Mouse (Mus musculus) stomach, embryonic 16.5 days (tissue): Measurements from ENCODE around the gene Aggf1. TPM values are rescaled to one million over a fixed set of nuclear protein-coding genes. Genes with fewer than 3 reads are reported as not detected.

Experiments
- ATAC-seq: fragments of 200-750 bp; cut with Nextera tagmentation; 2 replicates; pipeline ENCODE4 v1.8.0; 2017; ENCODE audit warnings: moderate number of reproducible peaks, moderate TSS enrichment; ENCODE audit not compliant: insufficient read depth, low FRiP score
- H3K27ac ChIP-seq: fragments of 300-500 bp; sonication (generic); 2 replicates; pipeline ENCODE4 v1.5.1; 2014; ENCODE audit warnings: low read length
- H3K27me3 ChIP-seq: fragments of 300-500 bp; sonication (generic); 2 replicates; pipeline ENCODE4 v1.6.1; 2014; ENCODE audit warnings: low read length, control low read depth, mixed read lengths; ENCODE audit not compliant: control insufficient read depth, insufficient read depth
- H3K36me3 ChIP-seq: fragments of 300-500 bp; sonication (generic); 2 replicates; pipeline ENCODE4 v1.6.1; 2014; ENCODE audit warnings: low read length; ENCODE audit not compliant: control insufficient read depth, insufficient read depth
- H3K4me1 ChIP-seq: fragments of 300-500 bp; sonication (generic); 2 replicates; pipeline ENCODE4 v1.6.1; 2014; ENCODE audit warnings: low read length, control low read depth, mixed read lengths; ENCODE audit not compliant: control insufficient read depth, insufficient read depth
- H3K4me2 ChIP-seq: fragments of 300-500 bp; sonication (generic); 2 replicates; pipeline ENCODE4 v1.6.1; 2014; ENCODE audit warnings: low read depth, low read length, mixed read lengths
- H3K4me3 ChIP-seq: fragments of 300-500 bp; sonication (generic); replicated peaks from 2 replicates; pipeline ENCODE4 v1.5.1; 2014; ENCODE audit warnings: mild to moderate bottlenecking, low read length
- H3K9ac ChIP-seq: fragments of 300-500 bp; sonication (generic); 2 replicates; pipeline ENCODE4 v1.6.1; 2014; ENCODE audit warnings: low read length
- H3K9me3 ChIP-seq: fragments of 300-500 bp; sonication (generic); replicated peaks from 2 replicates; pipeline ENCODE4 v1.6.1; 2016; ENCODE audit warnings: low read length, control low read depth; ENCODE audit not compliant: control insufficient read depth
- WGBS: fragments of 180-500 bp; shearing (Covaris S2); extraction: QIAGEN DNeasy Blood & Tissue Kit; methylation state at CpG from one replicate; pipeline ENCODE4 v1.1.7; 2014; 5-methylcytosine and 5-hydroxymethylcytosine counted together
- polyA plus RNA-seq: library from polyadenylated mRNA; unstranded; fragments of >200 nt; fragmentation: Nextera tagmentation; extraction: Ambion mirVana; gene quantifications from 2 replicates; pipeline ENCODE4 v1.2.1, GENCODE M21; 2015

The Aggf1 gene
- polyA plus RNA-seq, 1 experiment from 2014 or later: 23.5 TPM

GRCm38 (mm10) chr13:95325907-95326550, 49.1 kb downstream of the Aggf1 start:
- Histone ChIP-seq H3K4me3 (peak overlapping the region; percentile 86), H3K27ac (peak overlapping the region; percentile 98), H3K4me2 (peak overlapping the region; percentile 93), H3K27me3 (no peaks in the 10 kb centered on the region), H3K9me3 (no peaks in the 10 kb centered on the region), H3K4me1 (peaks cover 23% of the 10 kb centered on the region), H3K9ac (peak overlapping the region; percentile 98), H3K36me3 (no peaks in the 10 kb centered on the region)
- no peak for ATAC-seq
- WGBS: 9% methylated on average over 5 of the region's 5 CpGs

DNA sequence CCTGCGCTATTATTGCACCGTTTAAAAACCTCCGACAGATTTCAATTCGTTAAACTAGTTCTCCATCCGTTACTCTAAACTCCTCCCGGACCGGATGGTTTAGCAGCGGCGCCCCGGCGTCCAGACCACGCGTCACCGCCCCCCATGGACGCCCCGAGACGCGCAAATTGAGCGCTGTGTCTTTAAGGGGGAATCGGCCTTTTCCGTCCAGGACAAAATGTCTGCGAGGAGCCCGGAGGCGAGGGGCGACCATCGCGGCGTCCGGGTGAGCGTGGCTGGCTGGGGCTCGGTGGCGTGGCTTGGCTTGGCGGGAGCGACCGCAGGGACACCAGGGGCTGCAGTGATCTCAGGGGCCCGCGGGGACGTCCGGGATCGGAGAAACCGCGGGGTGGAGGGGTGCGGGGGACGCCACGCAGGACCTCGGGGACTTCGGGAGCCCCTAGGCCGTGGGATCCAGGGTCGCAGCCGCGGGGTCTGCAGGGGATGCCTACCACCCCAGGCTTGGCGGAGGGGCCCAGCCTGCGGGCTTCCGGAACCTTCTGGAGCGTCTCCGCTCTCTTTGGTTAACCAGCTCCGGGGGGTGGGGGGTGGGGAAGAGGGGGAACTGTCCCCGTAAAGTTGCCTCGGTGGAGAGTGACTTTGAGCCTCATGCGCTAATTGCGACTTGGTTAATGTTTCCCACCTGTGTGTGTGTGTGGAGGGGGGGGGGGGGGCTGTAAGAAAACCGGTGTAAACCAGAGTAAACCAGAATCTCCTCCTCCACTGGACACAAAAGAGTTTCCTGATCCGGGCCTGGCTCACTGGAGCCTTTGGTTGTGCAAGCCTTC, 49.9 kb downstream of the Aggf1 start:
- no peaks in the 10 kb centered on the region for H3K27me3 ChIP-seq
- peaks cover 20% of the 10 kb centered on the region for H3K4me1 ChIP-seq
- no peaks in the 10 kb centered on the region for H3K36me3 ChIP-seq
- ATAC-seq: peak; percentile 67; the same call in 1 of the 2 replicates
- H3K9me3 ChIP-seq: no peaks in the 10 kb centered on the region
- H3K4me3 ChIP-seq: peak overlapping the region; percentile 86
- under 1% methylated on average over 63 of the region's 63 CpGs for WGBS
- peak overlapping the region; percentile 98 for H3K9ac ChIP-seq
- peak overlapping the region; percentile 98 for H3K27ac ChIP-seq
- peak overlapping the region; percentile 93 for H3K4me2 ChIP-seq

DNA sequence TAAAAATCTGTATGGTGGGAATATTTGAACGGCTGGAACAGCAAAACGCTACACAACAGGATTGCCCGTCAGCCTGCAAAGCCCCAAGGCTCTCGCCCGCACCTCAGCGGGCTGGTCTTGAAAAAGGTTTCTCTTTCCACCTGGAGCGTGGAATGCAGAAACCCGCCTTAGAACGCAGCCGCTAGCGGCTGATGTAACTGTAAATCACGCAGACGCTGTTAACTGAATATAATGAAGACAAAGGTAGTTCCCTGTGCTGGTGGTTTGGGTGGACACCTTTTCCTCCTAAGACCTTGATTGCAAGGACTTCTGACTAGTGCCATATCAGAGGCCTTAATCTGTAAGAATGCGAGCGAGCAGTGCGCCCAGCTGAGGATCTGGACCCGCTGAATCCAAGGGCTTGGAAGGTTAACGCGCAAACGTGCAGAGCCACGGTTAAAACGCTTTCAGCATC, 50.5 kb downstream of the Aggf1 start:
- Histone ChIP-seq H3K27ac (peak overlapping the region; percentile 98), H3K9ac (peak overlapping the region; percentile 98), H3K36me3 (no peaks in the 10 kb centered on the region), H3K4me3 (peak overlapping the region; percentile 86), H3K27me3 (no peaks in the 10 kb centered on the region), H3K4me2 (peak overlapping the region; percentile 93), H3K4me1 (peaks cover 20% of the 10 kb centered on the region), H3K9me3 (no peaks in the 10 kb centered on the region)
- under 1% methylated on average over 22 of the region's 22 CpGs for WGBS
- no peak for ATAC-seq

DNA sequence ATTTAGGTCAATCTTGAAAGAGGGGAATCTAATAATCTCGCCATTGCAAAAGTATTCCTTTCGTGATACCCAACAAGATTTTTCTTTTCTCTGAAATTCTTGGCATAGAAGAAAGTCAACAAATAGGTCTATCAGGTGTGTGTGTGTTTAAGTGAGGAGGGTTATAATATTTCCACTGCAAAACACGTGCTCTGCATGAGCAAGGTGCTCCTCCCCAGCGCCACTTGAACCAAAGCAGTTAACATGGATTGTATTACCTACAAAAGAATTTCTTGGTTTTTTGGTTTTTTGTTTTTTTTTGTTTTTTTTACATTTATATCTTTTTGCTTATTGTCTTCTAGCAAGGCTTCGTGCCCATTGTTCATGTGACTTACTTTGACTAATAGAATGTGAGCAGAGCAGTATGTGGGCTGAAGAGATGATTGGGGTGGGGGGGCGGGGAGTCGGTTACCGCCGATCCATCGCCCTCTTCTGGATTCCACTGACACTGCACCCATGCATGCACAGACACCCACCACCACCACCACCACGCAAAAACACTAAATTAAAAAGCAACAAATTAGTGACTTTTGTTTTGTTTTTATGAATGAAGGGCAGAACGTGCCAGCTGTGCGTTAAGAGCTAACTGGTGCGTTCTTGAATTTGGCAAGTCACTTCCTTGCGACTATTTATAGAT, 51.1 kb downstream of the Aggf1 start:
- no peak for ATAC-seq
- WGBS: 24% methylated on average over 15 of the region's 15 CpGs
- peak overlapping the region; percentile 98 for H3K9ac ChIP-seq
- no peaks in the 10 kb centered on the region for H3K27me3 ChIP-seq
- peaks cover 20% of the 10 kb centered on the region for H3K4me1 ChIP-seq
- no peaks in the 10 kb centered on the region for H3K36me3 ChIP-seq
- no peaks in the 10 kb centered on the region for H3K9me3 ChIP-seq
- peak overlapping the region; percentile 93 for H3K4me2 ChIP-seq
- H3K4me3 ChIP-seq: peak overlapping the region; percentile 86
- H3K27ac ChIP-seq: peak overlapping the region; percentile 98

- Histone ChIP-seq H3K4me3 (peak within 1 kb of the TSS; percentile 86), H3K9ac (peak within 1 kb of the TSS; percentile 98), H3K36me3 (no peaks in the 10 kb centered on the region), H3K27ac (peak within 1 kb of the TSS; percentile 98), H3K27me3 (no peaks in the 10 kb centered on the region), H3K9me3 (no peaks in the 10 kb centered on the region), H3K4me2 (peak within 1 kb of the TSS; percentile 93), H3K4me1 (peaks cover 16% of the 10 kb centered on the region)
- ATAC-seq: no peak
- WGBS: 88% methylated on average over 6 of the region's 6 CpGs
These were observed 51.8 kb downstream of the Aggf1 start, which contains the start of gene Zbed3 for GRCm38 (mm10) chr13:95323400-95323799. Gene Zbed3 (plus strand): TSS chr13:95323612.

GRCm38 (mm10) chr13:95320451-95320850, 54.7 kb downstream of the Aggf1 start:
- H3K4me1 ChIP-seq: no peaks in the 10 kb centered on the region
- H3K27ac ChIP-seq: no peak overlapping the region
- H3K9me3 ChIP-seq: no peaks in the 10 kb centered on the region
- no peak for ATAC-seq
- H3K4me2 ChIP-seq: no peak overlapping the region
- H3K4me3 ChIP-seq: no peak overlapping the region
- no peaks in the 10 kb centered on the region for H3K36me3 ChIP-seq
- H3K9ac ChIP-seq: no peak overlapping the region
- no peaks in the 10 kb centered on the region for H3K27me3 ChIP-seq
- 44% methylated on average over 4 of the region's 4 CpGs for WGBS

DNA sequence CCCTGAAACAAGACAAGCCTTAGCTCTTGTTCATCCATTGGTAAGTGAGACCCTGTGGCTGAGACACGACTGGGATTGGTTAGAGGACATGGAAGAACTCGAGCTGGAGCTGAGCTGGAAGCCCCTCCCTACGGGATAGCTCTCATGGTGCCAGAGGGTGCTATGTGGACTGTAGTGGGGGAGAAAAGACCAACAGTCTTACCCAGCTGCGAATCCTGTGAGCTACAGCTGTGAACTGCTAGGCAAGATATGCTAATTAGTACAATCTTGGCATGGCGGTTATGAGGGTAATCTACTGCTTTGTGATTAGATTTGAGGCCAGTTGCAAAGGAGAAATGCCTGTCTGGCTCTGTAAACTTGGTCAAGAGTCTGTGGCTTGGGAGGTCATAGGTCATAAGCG, 56.0 kb downstream of the Aggf1 start:
- Histone ChIP-seq H3K4me2 (no peak overlapping the region), H3K9ac (no peak overlapping the region), H3K9me3 (no peaks in the 10 kb centered on the region), H3K36me3 (no peaks in the 10 kb centered on the region), H3K4me1 (no peaks in the 10 kb centered on the region), H3K4me3 (no peak overlapping the region), H3K27ac (no peak overlapping the region), H3K27me3 (no peaks in the 10 kb centered on the region)
- 66% methylated on average over 6 of the region's 6 CpGs for WGBS
- no peak for ATAC-seq

DNA sequence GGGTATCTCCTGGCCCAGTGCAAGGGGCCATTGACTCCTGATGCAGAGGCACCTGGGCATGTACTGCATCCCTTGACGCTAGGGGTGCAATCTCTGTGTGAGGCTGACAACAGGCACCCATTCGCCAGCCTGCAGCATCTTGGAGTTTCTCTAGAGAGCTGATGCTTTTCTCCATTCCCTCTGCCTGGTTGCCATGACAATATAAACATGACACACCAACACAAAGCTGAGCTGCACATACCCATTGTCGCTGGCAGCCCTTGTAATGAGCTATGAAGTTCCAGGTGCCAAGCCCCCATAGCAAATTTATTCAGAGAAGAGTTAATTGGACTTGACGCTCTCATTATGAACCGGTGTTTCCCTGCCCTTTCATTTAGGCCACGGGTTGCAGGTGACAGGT, 63.1 kb downstream of the Aggf1 start:
- ATAC-seq: no peak
- H3K4me3 ChIP-seq: no peak overlapping the region
- H3K4me1 ChIP-seq: no peaks in the 10 kb centered on the region
- H3K27me3 ChIP-seq: no peaks in the 10 kb centered on the region
- H3K9me3 ChIP-seq: no peaks in the 10 kb centered on the region
- 85% methylated on average over 6 of the region's 6 CpGs for WGBS
- H3K27ac ChIP-seq: no peak overlapping the region
- H3K9ac ChIP-seq: no peak overlapping the region
- no peak overlapping the region for H3K4me2 ChIP-seq
- H3K36me3 ChIP-seq: no peaks in the 10 kb centered on the region
